Mouse (Mus musculus) intestine, postnatal 0 days (tissue): ENCODE measurements around the gene 1700122O11Rik. TPM values are rescaled to one million over a fixed set of nuclear protein-coding genes. Genes with fewer than 3 reads are reported as not detected.

Source experiments
- ATAC-seq: fragments of 200-750 bp; cut with Nextera tagmentation; 2 replicates; pipeline ENCODE4 v1.8.0; 2017; ENCODE audit warnings: mild to moderate bottlenecking, moderate TSS enrichment, moderate library complexity
- H3K27ac ChIP-seq: fragments of 300-500 bp; sonication (generic); 2 replicates; pipeline ENCODE4 v1.5.1; 2014; ENCODE audit warnings: mild to moderate bottlenecking, low read depth, low read length, moderate library complexity
- H3K27me3 ChIP-seq: fragments of 300-500 bp; sonication (generic); replicated peaks from 2 replicates; pipeline ENCODE4 v1.6.1; 2014; ENCODE audit warnings: low read length, mixed read lengths; ENCODE audit not compliant: control insufficient read depth, insufficient read depth
- H3K36me3 ChIP-seq: fragments of 300-500 bp; sonication (generic); 2 replicates; pipeline ENCODE4 v1.6.1; 2014; ENCODE audit warnings: mild to moderate bottlenecking, moderate library complexity; ENCODE audit not compliant: control insufficient read depth, insufficient read depth
- H3K4me1 ChIP-seq: fragments of 300-500 bp; sonication (generic); replicated peaks from 2 replicates; pipeline ENCODE4 v1.6.1; 2014; ENCODE audit warnings: antibody characterized with exemption, low read length, mixed read lengths; ENCODE audit not compliant: control insufficient read depth, insufficient read depth
- H3K4me2 ChIP-seq: fragments of 300-500 bp; sonication (generic); replicated peaks from 2 replicates; pipeline ENCODE4 v1.6.1; 2014; ENCODE audit warnings: low read depth, mild to moderate bottlenecking, moderate library complexity
- H3K4me3 ChIP-seq: fragments of 300-500 bp; sonication (generic); 2 replicates; pipeline ENCODE4 v1.5.1; 2014; ENCODE audit warnings: low read depth, low read length
- H3K9ac ChIP-seq: fragments of 300-500 bp; sonication (generic); 2 replicates; pipeline ENCODE4 v1.6.1; 2014; ENCODE audit warnings: mild to moderate bottlenecking, low read depth, low read length
- H3K9me3 ChIP-seq: fragments of 300-500 bp; sonication (generic); 2 replicates; pipeline ENCODE4 v1.6.1; 2016; ENCODE audit warnings: mixed run types; ENCODE audit not compliant: control insufficient read depth
- CTCF ChIP-seq: sonication (generic); IDR thresholded peaks from 2 replicates; pipeline ENCODE4 v1.5.1; 2016; ENCODE audit warnings: low read depth, mild to moderate bottlenecking, control low read depth, antibody characterized with exemption, moderate library complexity
- WGBS: fragments of 180-500 bp; shearing (Covaris S2); extraction: QIAGEN DNeasy Blood & Tissue Kit; methylation state at CpG from one replicate; pipeline ENCODE4 v1.1.7; 2014; 5-methylcytosine and 5-hydroxymethylcytosine counted together
- polyA plus RNA-seq: library from polyadenylated mRNA; unstranded; fragments of >200 nt; fragmentation: Nextera tagmentation; extraction: Ambion mirVana; gene quantifications from 2 replicates; pipeline ENCODE4 v1.2.1, GENCODE M21; 2015

1700122O11Rik gene
- polyA plus RNA-seq, result not detected in 2 replicates

GRCm38 (mm10) chr17:48038193-48038592 is at the start of gene 1700122O11Rik:
1700122O11Rik (minus strand) TSS chr17:48038293.
- H3K4me3 ChIP-seq, result no peak within 1 kb of the TSS
- H3K27me3 ChIP-seq, result no peaks in the 10 kb centered on the region
- 77% methylated on average over 2 of the region's 2 CpGs for WGBS
- no peak within 1 kb of the TSS for H3K4me2 ChIP-seq
- H3K9ac ChIP-seq, result no peak within 1 kb of the TSS
- no peaks in the 10 kb centered on the region for H3K36me3 ChIP-seq
- no peak within 1 kb of the TSS for H3K27ac ChIP-seq
- 0 out of 2 replicates have a peak, but pooled peaks cover 2% of the 10 kb centered on the region for H3K4me1 ChIP-seq
- TF ChIP-seq CTCF, result no peak
- ATAC-seq, result no peak
- no peaks in the 10 kb centered on the region for H3K9me3 ChIP-seq

DNA sequence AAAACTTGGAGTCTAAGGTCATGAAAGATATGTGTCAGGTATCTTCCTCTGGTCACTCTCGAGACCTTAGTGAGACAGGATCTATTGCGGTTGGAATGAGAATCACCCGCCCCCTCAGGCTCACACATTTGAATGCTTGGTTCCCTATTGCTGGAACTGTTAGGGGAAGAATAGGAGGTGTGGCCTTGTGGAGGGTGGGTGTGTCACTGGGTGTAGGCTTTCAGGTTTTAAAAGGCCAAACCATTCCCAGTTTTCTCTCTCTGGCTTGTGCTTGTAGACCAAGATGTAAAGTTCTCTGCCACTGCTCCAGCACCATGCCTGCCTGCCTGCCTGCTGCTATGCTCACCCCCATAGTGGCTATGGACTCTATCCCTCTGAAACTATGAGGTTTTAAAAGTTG is 42.5 kb upstream of the 1700122O11Rik start:
- Histone ChIP-seq H3K27me3 (no peaks in the 10 kb centered on the region), H3K4me3 (no peak overlapping the region), H3K4me1 (no peaks in the 10 kb centered on the region), H3K36me3 (no peaks in the 10 kb centered on the region), H3K9me3 (no peaks in the 10 kb centered on the region), H3K9ac (no peak overlapping the region), H3K27ac (no peak overlapping the region), H3K4me2 (no peak overlapping the region)
- 58% methylated on average over 3 of the region's 3 CpGs for WGBS
- no peak for TF ChIP-seq CTCF
- no peak for ATAC-seq

GRCm38 (mm10) chr17:48067729-48068128 is 29.6 kb upstream of the 1700122O11Rik start:
- WGBS, result 48% methylated on average over 5 of the region's 5 CpGs
- no peak overlapping the region for H3K27ac ChIP-seq
- H3K9me3 ChIP-seq, result no peaks in the 10 kb centered on the region; the same call in 1 of the 2 replicates
- no peak overlapping the region for H3K9ac ChIP-seq
- H3K27me3 ChIP-seq, result no peaks in the 10 kb centered on the region
- no peak for ATAC-seq
- no peak overlapping the region for H3K4me2 ChIP-seq
- no peaks in the 10 kb centered on the region for H3K36me3 ChIP-seq
- no peak for TF ChIP-seq CTCF
- no peaks in the 10 kb centered on the region for H3K4me1 ChIP-seq
- no peak overlapping the region for H3K4me3 ChIP-seq

DNA sequence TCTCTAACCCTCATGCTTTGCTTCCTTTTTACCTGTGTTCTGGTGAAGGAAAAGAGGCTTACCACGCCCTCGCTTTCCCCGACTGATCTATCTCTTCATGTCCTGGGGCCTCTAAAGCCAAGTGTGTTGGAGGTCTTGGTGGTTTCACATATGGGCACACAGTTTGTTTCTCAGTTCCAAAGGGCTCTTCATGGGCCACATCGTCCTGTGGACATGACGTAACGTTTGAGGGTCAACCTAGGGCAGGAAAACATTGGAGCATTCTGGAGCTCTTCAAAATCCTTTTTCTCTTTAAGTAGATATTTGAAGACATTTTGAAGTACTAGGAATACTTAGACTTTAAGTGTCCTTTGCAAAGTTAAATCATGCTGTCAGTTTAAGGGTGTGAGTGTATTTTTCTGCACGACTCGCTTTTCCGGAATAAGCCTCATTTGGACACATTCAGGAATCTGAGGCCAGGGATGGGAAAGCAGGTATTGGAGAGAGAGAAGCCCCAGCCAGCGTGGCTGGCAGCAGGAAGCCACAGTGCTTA is 29.1 kb upstream of the 1700122O11Rik start:
- ATAC-seq, result no peak
- Histone ChIP-seq H3K4me2 (no peak overlapping the region), H3K27ac (no peak overlapping the region), H3K9ac (no peak overlapping the region), H3K4me1 (no peaks in the 10 kb centered on the region), H3K27me3 (no peaks in the 10 kb centered on the region), H3K36me3 (no peaks in the 10 kb centered on the region), H3K9me3 (no peaks in the 10 kb centered on the region; the same call in 1 of the 2 replicates), H3K4me3 (no peak overlapping the region)
- WGBS, result 67% methylated on average over 10 of the region's 10 CpGs
- TF ChIP-seq CTCF, result no peak

- ATAC-seq, result no peak
- Histone ChIP-seq H3K4me3 (no peak overlapping the region), H3K9ac (no peak overlapping the region), H3K27ac (no peak overlapping the region), H3K9me3 (no peaks in the 10 kb centered on the region), H3K27me3 (no peaks in the 10 kb centered on the region), H3K36me3 (no peaks in the 10 kb centered on the region), H3K4me2 (no peak overlapping the region), H3K4me1 (no peaks in the 10 kb centered on the region)
- WGBS, result 68% methylated on average over 5 of the region's 5 CpGs
- TF ChIP-seq CTCF, result no peak
Measured at GRCm38 (mm10) chr17:48065081-48065501, 27.0 kb upstream of the 1700122O11Rik start.

GRCm38 (mm10) chr17:48064196-48064843 is 26.2 kb upstream of the 1700122O11Rik start:
- WGBS, result 43% methylated on average over 9 of the region's 10 CpGs
- no peak overlapping the region for H3K4me3 ChIP-seq
- H3K27ac ChIP-seq, result no peak overlapping the region
- no peak overlapping the region for H3K4me2 ChIP-seq
- H3K9ac ChIP-seq, result no peak overlapping the region
- TF ChIP-seq CTCF, result no peak
- H3K9me3 ChIP-seq, result no peaks in the 10 kb centered on the region
- H3K4me1 ChIP-seq, result no peaks in the 10 kb centered on the region
- ATAC-seq, result no peak
- H3K36me3 ChIP-seq, result no peaks in the 10 kb centered on the region
- no peaks in the 10 kb centered on the region for H3K27me3 ChIP-seq
